In genomic region chr2:58627981-58628380, GRCm38 (mm10) we compare ENCODE assay signal across 25 mouse cellular contexts.
"Had no signal": no experiment of that assay in that cellular context is flagged by ENCODE, and none has a peak within 500 bp of the region (broad histone marks: within the 10 kb centered on the region; RNA-seq: fewer than 3 reads in every experiment).

No protein-coding gene starts in this region.

- H3K4me2 ChIP-seq: heart, embryonic 12.5 days; hindbrain, embryonic 13.5 days; hindbrain, embryonic 15.5 days; intestine, embryonic 15.5 days; limb, embryonic 12.5 days; liver, embryonic 11.5 days; liver, embryonic 13.5 days; liver, embryonic 15.5 days had no signal

- ATAC-seq: hindbrain, postnatal 0 days; intestine, embryonic 15.5 days; intestine, postnatal 0 days had no signal

- H3K36me3 ChIP-seq: heart, embryonic 10.5 days; heart, embryonic 12.5 days; hindbrain, embryonic 13.5 days; hindbrain, embryonic 15.5 days; intestine, embryonic 15.5 days; limb, embryonic 10.5 days; limb, embryonic 12.5 days; liver, embryonic 13.5 days; liver, embryonic 15.5 days had no signal

- H3K27me3 ChIP-seq: heart, embryonic 12.5 days; intestine, embryonic 15.5 days; limb, embryonic 12.5 days; liver, embryonic 13.5 days; liver, embryonic 15.5 days had no signal

- H3K4me3 ChIP-seq: heart, embryonic 10.5 days; heart, embryonic 12.5 days; hindbrain, embryonic 13.5 days; hindbrain, embryonic 15.5 days; intestine, embryonic 15.5 days; layer of hippocampus, adult 2 months; left cerebral cortex, adult 2 months; limb, embryonic 10.5 days; limb, embryonic 12.5 days; liver, embryonic 13.5 days; liver, embryonic 15.5 days had no signal

- H3K9me3 ChIP-seq: heart, embryonic 10.5 days; heart, embryonic 12.5 days; hindbrain, embryonic 13.5 days; hindbrain, embryonic 15.5 days; intestine, embryonic 15.5 days; limb, embryonic 10.5 days; limb, embryonic 12.5 days; liver, embryonic 13.5 days; liver, embryonic 15.5 days had no signal

- DNase-seq: gastrocnemius, postnatal 14 days; gastrocnemius, postnatal 36 days; heart, adult 18-20 months; heart, postnatal 10 days; heart, postnatal 36 days; kidney, adult 18-20 months; kidney, adult 8-10 months; kidney, postnatal 14 days; kidney, postnatal 36 days; liver; liver, embryonic 13.5 days had no signal

- H3K9ac ChIP-seq: heart, embryonic 12.5 days; hindbrain, embryonic 13.5 days; hindbrain, embryonic 15.5 days; intestine, embryonic 15.5 days; limb, embryonic 12.5 days; liver, embryonic 13.5 days; liver, embryonic 15.5 days had no signal

- H3K27ac ChIP-seq: heart, embryonic 10.5 days; hindbrain, embryonic 13.5 days; hindbrain, embryonic 15.5 days; hindbrain, postnatal 0 days; intestine, embryonic 15.5 days; kidney, postnatal 0 days; layer of hippocampus, adult 2 months; left cerebral cortex, adult 2 months; limb, embryonic 10.5 days; limb, embryonic 12.5 days; liver, embryonic 13.5 days; liver, embryonic 15.5 days had no signal

- H3K4me1 ChIP-seq: heart, embryonic 10.5 days; hindbrain, embryonic 15.5 days; intestine, embryonic 15.5 days; limb, embryonic 10.5 days; limb, embryonic 12.5 days; liver, embryonic 13.5 days; liver, embryonic 15.5 days had no signal
